Mouse (Mus musculus) brain, embryonic 14.5 days (tissue): Measurements from ENCODE around the gene Gpr176.

Experiments
- CTCF ChIP-seq: fragments of 200-500 bp; IDR thresholded peaks from 2 replicates; pipeline ENCODE4 v1.5.1; 2012; ENCODE audit warnings: inconsistent platforms, mild to moderate bottlenecking, moderate library complexity, borderline replicate concordance; ENCODE audit not compliant: insufficient read depth, insufficient read length; ENCODE audit errors: extremely low read depth
- POLR2A ChIP-seq: fragments of 200-500 bp; IDR thresholded peaks from 2 replicates; pipeline ENCODE4 v1.6.1; 2012; ENCODE audit warnings: mild to moderate bottlenecking, inconsistent platforms, borderline replicate concordance; ENCODE audit not compliant: poor library complexity, insufficient read depth, insufficient read length, severe bottlenecking; ENCODE audit errors: extremely low read depth

DNA sequence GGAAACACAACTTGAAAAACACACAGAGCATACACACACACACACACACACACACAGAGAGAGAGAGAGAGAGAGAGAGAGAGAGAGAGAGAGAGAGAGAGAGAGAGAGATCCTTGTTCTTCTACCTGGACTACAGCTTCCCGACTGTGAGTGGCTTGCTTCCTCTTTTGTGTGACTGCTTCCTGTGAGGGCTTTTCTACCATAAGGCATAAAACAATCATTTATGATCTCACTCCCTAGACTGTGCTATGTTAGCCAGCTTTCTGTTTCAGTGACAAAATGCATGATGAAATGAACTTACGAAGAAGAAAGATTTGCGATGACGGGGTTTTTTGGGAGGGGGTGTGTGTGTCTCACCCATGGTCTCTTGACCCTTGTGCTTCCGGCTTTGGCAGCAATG is 113.5 kb downstream of the Gpr176 start:
- TF ChIP-seq CTCF: no peak
- TF ChIP-seq POLR2A: no peak
